Mouse (Mus musculus) heart, embryonic 16.5 days (tissue): ENCODE data around the gene Pabpn1l. TPM values are rescaled to one million over a fixed set of nuclear protein-coding genes. Genes with fewer than 3 reads are reported as not detected.
A peak's percentile ranks its signal among the peaks of the same experiment; 100 is the strongest.

ENCODE experiments used
- ATAC-seq: fragments of 200-750 bp; cut with Nextera tagmentation; replicated peaks from 2 replicates; pipeline ENCODE4 v1.8.0; 2017; ENCODE audit warnings: moderate number of reproducible peaks; ENCODE audit not compliant: insufficient read depth, low FRiP score; ENCODE audit errors: extremely low read depth
- H3K27ac ChIP-seq: fragments of 300-500 bp; sonication (generic); 2 replicates; pipeline ENCODE4 v1.5.1; 2014; ENCODE audit warnings: mild to moderate bottlenecking, low read length, control low read depth, moderate library complexity
- H3K27me3 ChIP-seq: fragments of 300-500 bp; sonication (generic); 2 replicates; pipeline ENCODE4 v1.6.1; 2014; ENCODE audit warnings: low read length, mixed read lengths; ENCODE audit not compliant: control insufficient read depth, insufficient read depth
- H3K36me3 ChIP-seq: fragments of 300-500 bp; sonication (generic); 2 replicates; pipeline ENCODE4 v1.6.1; 2014; ENCODE audit not compliant: control insufficient read depth, insufficient read depth
- H3K4me1 ChIP-seq: fragments of 300-500 bp; sonication (generic); 2 replicates; pipeline ENCODE4 v1.6.1; 2014; ENCODE audit warnings: low read length, mixed read lengths; ENCODE audit not compliant: control insufficient read depth, insufficient read depth
- H3K4me2 ChIP-seq: fragments of 300-500 bp; sonication (generic); 2 replicates; pipeline ENCODE4 v1.6.1; 2014; ENCODE audit warnings: low read depth, mild to moderate bottlenecking, control low read depth, low read length
- H3K4me3 ChIP-seq: fragments of 300-500 bp; sonication (generic); 2 replicates; pipeline ENCODE4 v1.5.1; 2014; ENCODE audit warnings: mild to moderate bottlenecking, control low read depth, low read length
- H3K9ac ChIP-seq: fragments of 300-500 bp; sonication (generic); 2 replicates; pipeline ENCODE4 v1.6.1; 2014; ENCODE audit warnings: low read length, control low read depth
- H3K9me3 ChIP-seq: fragments of 300-500 bp; sonication (generic); replicated peaks from 2 replicates; pipeline ENCODE4 v1.6.1; 2016; ENCODE audit warnings: low read length; ENCODE audit not compliant: control insufficient read depth
- WGBS: fragments of 180-500 bp; shearing (Covaris S2); extraction: QIAGEN DNeasy Blood & Tissue Kit; methylation state at CpG from one replicate; pipeline ENCODE4 v1.1.7; 2014; 5-methylcytosine and 5-hydroxymethylcytosine counted together
- polyA plus RNA-seq: library from polyadenylated mRNA; unstranded; fragments of >200 nt; fragmentation: Nextera tagmentation; extraction: Ambion mirVana; gene quantifications from 2 replicates; pipeline ENCODE4 v1.2.1, GENCODE M21; 2015

The Pabpn1l gene
- not detected in 2 replicates for polyA plus RNA-seq

- Histone ChIP-seq H3K27ac (no peak within 1 kb of the TSS), H3K4me2 (no peak within 1 kb of the TSS), H3K9me3 (no peaks in the 10 kb centered on the region), H3K4me1 (peaks cover 3% of the 10 kb centered on the region), H3K27me3 (no peaks in the 10 kb centered on the region), H3K36me3 (no peaks in the 10 kb centered on the region), H3K4me3 (no peak within 1 kb of the TSS), H3K9ac (no peak within 1 kb of the TSS)
- ATAC-seq = no peak
- WGBS = 65% methylated on average over 6 of the region's 6 CpGs
Measured at GRCm38 (mm10) chr8:122622727-122623126, at the start of gene Pabpn1l. TSS of gene Pabpn1l (minus strand) at chr8:122622739.

- H3K9me3 ChIP-seq = no peaks in the 10 kb centered on the region
- H3K4me2 ChIP-seq = no peak overlapping the region
- WGBS = 62% methylated on average over 6 of the region's 6 CpGs
- peaks cover 13% of the 10 kb centered on the region for H3K4me1 ChIP-seq
- H3K27ac ChIP-seq = no peak overlapping the region
- no peaks in the 10 kb centered on the region for H3K36me3 ChIP-seq
- peaks cover 28% of the 10 kb centered on the region for H3K27me3 ChIP-seq
- no peak overlapping the region for H3K4me3 ChIP-seq
- no peak overlapping the region for H3K9ac ChIP-seq
- ATAC-seq = no peak
Measured at GRCm38 (mm10) chr8:122671894-122672293, 49.4 kb upstream of the Pabpn1l start.

GRCm38 (mm10) chr8:122670718-122671117 is 48.2 kb upstream of the Pabpn1l start:
- Histone ChIP-seq H3K4me2 (no peak overlapping the region), H3K4me3 (no peak overlapping the region), H3K27me3 (peaks cover 17% of the 10 kb centered on the region), H3K27ac (no peak overlapping the region), H3K9me3 (no peaks in the 10 kb centered on the region), H3K36me3 (no peaks in the 10 kb centered on the region), H3K9ac (no peak overlapping the region), H3K4me1 (peaks cover 22% of the 10 kb centered on the region)
- 72% methylated on average over 3 of the region's 3 CpGs for WGBS
- no peak for ATAC-seq

GRCm38 (mm10) chr8:122670001-122670400 is 47.5 kb upstream of the Pabpn1l start:
- peaks cover 13% of the 10 kb centered on the region for H3K27me3 ChIP-seq
- H3K4me2 ChIP-seq = no peak overlapping the region
- H3K9me3 ChIP-seq = no peaks in the 10 kb centered on the region
- H3K4me3 ChIP-seq = no peak overlapping the region
- ATAC-seq = no peak
- H3K9ac ChIP-seq = no peak overlapping the region
- H3K27ac ChIP-seq = no peak overlapping the region
- peaks cover 28% of the 10 kb centered on the region for H3K4me1 ChIP-seq
- no peaks in the 10 kb centered on the region for H3K36me3 ChIP-seq
- 40% methylated on average over 11 of the region's 11 CpGs for WGBS

- no peaks in the 10 kb centered on the region for H3K9me3 ChIP-seq
- peaks cover 13% of the 10 kb centered on the region for H3K27me3 ChIP-seq
- no peak overlapping the region for H3K4me2 ChIP-seq
- no peak overlapping the region for H3K9ac ChIP-seq
- H3K4me3 ChIP-seq = no peak overlapping the region
- H3K36me3 ChIP-seq = no peaks in the 10 kb centered on the region
- ATAC-seq = no peak
- WGBS = 41% methylated on average over 5 of the region's 5 CpGs
- H3K27ac ChIP-seq = no peak overlapping the region
- H3K4me1 ChIP-seq = peaks cover 35% of the 10 kb centered on the region
Measured at GRCm38 (mm10) chr8:122669370-122669769, 46.8 kb upstream of the Pabpn1l start.

GRCm38 (mm10) chr8:122667854-122668253 is 45.3 kb upstream of the Pabpn1l start:
- no peak overlapping the region for H3K4me3 ChIP-seq
- H3K9me3 ChIP-seq = no peaks in the 10 kb centered on the region
- no peak overlapping the region for H3K4me2 ChIP-seq
- no peak overlapping the region for H3K9ac ChIP-seq
- peaks cover 46% of the 10 kb centered on the region for H3K4me1 ChIP-seq
- H3K27ac ChIP-seq = no peak overlapping the region
- peaks cover 5% of the 10 kb centered on the region for H3K27me3 ChIP-seq
- ATAC-seq = no peak
- no peaks in the 10 kb centered on the region for H3K36me3 ChIP-seq
- whole genome bisulfite sequencing = 72% methylated on average over 11 of the region's 11 CpGs

GRCm38 (mm10) chr8:122666827-122667226 is 44.3 kb upstream of the Pabpn1l start:
- WGBS = 43% methylated on average over 12 of the region's 12 CpGs
- no peak overlapping the region for H3K4me3 ChIP-seq
- ATAC-seq = no peak
- peak overlapping the region; percentile 91 for H3K27ac ChIP-seq
- peak overlapping the region; percentile 31 for H3K4me2 ChIP-seq
- peak overlapping the region; percentile 10; the same call in 1 of the 2 replicates for H3K9ac ChIP-seq
- H3K4me1 ChIP-seq = peaks cover 51% of the 10 kb centered on the region
- H3K9me3 ChIP-seq = no peaks in the 10 kb centered on the region
- no peaks in the 10 kb centered on the region for H3K36me3 ChIP-seq
- H3K27me3 ChIP-seq = peaks cover 5% of the 10 kb centered on the region

GRCm38 (mm10) chr8:122666338-122666764 is 43.8 kb upstream of the Pabpn1l start:
- 6% methylated on average over 9 of the region's 9 CpGs for WGBS

GRCm38 (mm10) chr8:122665667-122666316 is 43.3 kb upstream of the Pabpn1l start:
- Histone ChIP-seq H3K4me2 (peak overlapping the region; percentile 25; the same call in 1 of the 2 replicates), H3K4me3 (no peak overlapping the region), H3K27me3 (no peaks in the 10 kb centered on the region; the same call in 1 of the 2 replicates), H3K27ac (peak overlapping the region; percentile 91), H3K9ac (peak overlapping the region; percentile 53; the same call in 1 of the 2 replicates), H3K9me3 (no peaks in the 10 kb centered on the region), H3K36me3 (no peaks in the 10 kb centered on the region), H3K4me1 (peaks cover 60% of the 10 kb centered on the region)
- 47% methylated on average over 12 of the region's 14 CpGs for WGBS
- peak; percentile 62 for ATAC-seq

More at GRCm38 (mm10) chr8:122666338-122666764, 43.8 kb upstream of the Pabpn1l start:
- peak overlapping the region; percentile 31 for H3K4me2 ChIP-seq
- no peaks in the 10 kb centered on the region for H3K36me3 ChIP-seq
- H3K27me3 ChIP-seq = peaks cover 3% of the 10 kb centered on the region
- peaks cover 55% of the 10 kb centered on the region for H3K4me1 ChIP-seq
- H3K9ac ChIP-seq = no peak overlapping the region; the same call in 1 of the 2 replicates
- ATAC-seq = peak; percentile 50
- no peak overlapping the region for H3K4me3 ChIP-seq
- H3K27ac ChIP-seq = peak overlapping the region; percentile 91
- H3K9me3 ChIP-seq = no peaks in the 10 kb centered on the region
